Mouse (Mus musculus) intestine, postnatal 0 days (tissue): ENCODE results near the gene Gimap5. TPM values are rescaled to one million over a fixed set of nuclear protein-coding genes. Genes with fewer than 3 reads are reported as not detected.

Experiments
- ATAC-seq: fragments of 200-750 bp; cut with Nextera tagmentation; 2 replicates; pipeline ENCODE4 v1.8.0; 2017; ENCODE audit warnings: mild to moderate bottlenecking, moderate TSS enrichment, moderate library complexity
- H3K27ac ChIP-seq: fragments of 300-500 bp; sonication (generic); 2 replicates; pipeline ENCODE4 v1.5.1; 2014; ENCODE audit warnings: mild to moderate bottlenecking, low read depth, low read length, moderate library complexity
- H3K27me3 ChIP-seq: fragments of 300-500 bp; sonication (generic); replicated peaks from 2 replicates; pipeline ENCODE4 v1.6.1; 2014; ENCODE audit warnings: low read length, mixed read lengths; ENCODE audit not compliant: control insufficient read depth, insufficient read depth
- H3K36me3 ChIP-seq: fragments of 300-500 bp; sonication (generic); 2 replicates; pipeline ENCODE4 v1.6.1; 2014; ENCODE audit warnings: mild to moderate bottlenecking, moderate library complexity; ENCODE audit not compliant: control insufficient read depth, insufficient read depth
- H3K4me1 ChIP-seq: fragments of 300-500 bp; sonication (generic); replicated peaks from 2 replicates; pipeline ENCODE4 v1.6.1; 2014; ENCODE audit warnings: antibody characterized with exemption, low read length, mixed read lengths; ENCODE audit not compliant: control insufficient read depth, insufficient read depth
- H3K4me2 ChIP-seq: fragments of 300-500 bp; sonication (generic); replicated peaks from 2 replicates; pipeline ENCODE4 v1.6.1; 2014; ENCODE audit warnings: low read depth, mild to moderate bottlenecking, moderate library complexity
- H3K4me3 ChIP-seq: fragments of 300-500 bp; sonication (generic); 2 replicates; pipeline ENCODE4 v1.5.1; 2014; ENCODE audit warnings: low read depth, low read length
- H3K9ac ChIP-seq: fragments of 300-500 bp; sonication (generic); 2 replicates; pipeline ENCODE4 v1.6.1; 2014; ENCODE audit warnings: mild to moderate bottlenecking, low read depth, low read length
- H3K9me3 ChIP-seq: fragments of 300-500 bp; sonication (generic); 2 replicates; pipeline ENCODE4 v1.6.1; 2016; ENCODE audit warnings: mixed run types; ENCODE audit not compliant: control insufficient read depth
- CTCF ChIP-seq: sonication (generic); IDR thresholded peaks from 2 replicates; pipeline ENCODE4 v1.5.1; 2016; ENCODE audit warnings: low read depth, mild to moderate bottlenecking, control low read depth, antibody characterized with exemption, moderate library complexity
- WGBS: fragments of 180-500 bp; shearing (Covaris S2); extraction: QIAGEN DNeasy Blood & Tissue Kit; methylation state at CpG from one replicate; pipeline ENCODE4 v1.1.7; 2014; 5-methylcytosine and 5-hydroxymethylcytosine counted together
- polyA plus RNA-seq: library from polyadenylated mRNA; unstranded; fragments of >200 nt; fragmentation: Nextera tagmentation; extraction: Ambion mirVana; gene quantifications from 2 replicates; pipeline ENCODE4 v1.2.1, GENCODE M21; 2015

The Gimap5 gene
- polyA plus RNA-seq, 1 experiment from 2014 or later = 10.6 TPM

GRCm38 (mm10) chr6:48768178-48768869 lies 22.3 kb downstream of the Gimap5 start:
- peak; percentile 67 for ATAC-seq
- no peaks in the 10 kb centered on the region for H3K4me1 ChIP-seq
- 0 out of 2 replicates have a peak overlapping the region, but pooled peaks have one; percentile 17 for H3K27ac ChIP-seq
- TF ChIP-seq CTCF = 0 out of 2 replicates have a peak, but pooled peaks have one; percentile 18
- no peaks in the 10 kb centered on the region for H3K27me3 ChIP-seq
- no peaks in the 10 kb centered on the region for H3K9me3 ChIP-seq
- H3K9ac ChIP-seq = no peak overlapping the region
- no peaks in the 10 kb centered on the region for H3K36me3 ChIP-seq
- H3K4me3 ChIP-seq = no peak overlapping the region
- H3K4me2 ChIP-seq = no peak overlapping the region
- 49% methylated on average over 9 of the region's 9 CpGs for WGBS

DNA sequence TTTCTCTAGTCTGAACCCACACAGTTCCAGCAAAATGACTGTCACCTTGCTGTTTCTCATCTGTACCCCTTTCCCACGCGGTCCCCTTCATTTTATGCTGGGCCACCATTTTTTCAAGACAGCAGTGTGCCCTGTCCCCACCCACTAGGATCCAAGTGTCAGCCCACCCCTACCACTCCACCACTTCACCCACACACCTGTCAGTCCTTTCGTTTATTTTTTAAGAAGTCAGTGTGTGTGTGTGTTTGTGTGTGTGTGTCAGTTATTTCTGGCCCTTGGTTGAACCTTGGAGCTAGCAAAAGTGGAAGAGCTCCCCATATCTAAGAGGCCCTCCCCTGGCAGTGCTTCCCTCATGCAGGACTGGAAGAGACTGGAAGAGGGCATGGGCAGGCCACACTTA lies 22.9 kb downstream of the Gimap5 start:
- Histone ChIP-seq H3K27ac (0 out of 2 replicates have a peak overlapping the region, but pooled peaks have one; percentile 17), H3K4me3 (no peak overlapping the region), H3K9me3 (no peaks in the 10 kb centered on the region), H3K36me3 (no peaks in the 10 kb centered on the region), H3K9ac (no peak overlapping the region), H3K4me2 (no peak overlapping the region), H3K4me1 (no peaks in the 10 kb centered on the region), H3K27me3 (no peaks in the 10 kb centered on the region)
- WGBS = 70% methylated on average over 3 of the region's 3 CpGs
- no peak for ATAC-seq
- TF ChIP-seq CTCF = no peak

- Histone ChIP-seq H3K4me2 (no peak within 1 kb of the TSS), H3K27me3 (no peaks in the 10 kb centered on the region), H3K27ac (no peak within 1 kb of the TSS), H3K4me1 (no peaks in the 10 kb centered on the region), H3K36me3 (no peaks in the 10 kb centered on the region), H3K9ac (no peak within 1 kb of the TSS), H3K4me3 (no peak within 1 kb of the TSS), H3K9me3 (no peaks in the 10 kb centered on the region)
- WGBS = 75% methylated on average over 3 of the region's 3 CpGs
- TF ChIP-seq CTCF = no peak
- ATAC-seq = no peak
These were observed 24.7 kb downstream of the Gimap5 start, which contains the start of gene Gimap3 for GRCm38 (mm10) chr6:48770696-48771095. Gimap3 (minus strand) TSS chr6:48770851.

DNA sequence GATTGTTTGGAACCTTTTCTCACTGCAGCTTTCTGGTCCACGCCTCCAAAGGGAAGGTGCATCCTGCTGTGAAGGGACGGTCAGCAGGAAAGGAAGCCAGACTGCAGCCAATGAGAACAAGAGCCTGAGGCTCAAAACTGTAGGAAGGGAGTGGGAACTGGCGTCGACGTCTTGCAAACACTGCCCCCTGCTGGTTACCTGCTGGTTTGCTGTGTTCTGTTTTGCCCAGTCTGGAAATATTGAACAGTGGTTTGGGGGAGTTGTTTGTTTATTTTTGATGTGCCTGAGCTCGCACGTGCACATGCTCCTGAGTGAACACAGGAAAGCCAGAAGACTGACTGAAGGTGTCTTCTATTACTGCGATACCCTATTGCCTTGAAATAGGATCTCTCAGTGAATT lies 26.0 kb downstream of the Gimap5 start:
- 5% methylated on average over 8 of the region's 8 CpGs for WGBS
- no peak overlapping the region for H3K27ac ChIP-seq
- ATAC-seq = peak; percentile 47; the same call in 1 of the 2 replicates
- H3K9me3 ChIP-seq = no peaks in the 10 kb centered on the region
- no peak overlapping the region for H3K9ac ChIP-seq
- H3K4me1 ChIP-seq = no peaks in the 10 kb centered on the region
- no peaks in the 10 kb centered on the region for H3K36me3 ChIP-seq
- no peaks in the 10 kb centered on the region for H3K27me3 ChIP-seq
- no peak overlapping the region for H3K4me3 ChIP-seq
- peak; percentile 93 for TF ChIP-seq CTCF
- H3K4me2 ChIP-seq = no peak overlapping the region

DNA sequence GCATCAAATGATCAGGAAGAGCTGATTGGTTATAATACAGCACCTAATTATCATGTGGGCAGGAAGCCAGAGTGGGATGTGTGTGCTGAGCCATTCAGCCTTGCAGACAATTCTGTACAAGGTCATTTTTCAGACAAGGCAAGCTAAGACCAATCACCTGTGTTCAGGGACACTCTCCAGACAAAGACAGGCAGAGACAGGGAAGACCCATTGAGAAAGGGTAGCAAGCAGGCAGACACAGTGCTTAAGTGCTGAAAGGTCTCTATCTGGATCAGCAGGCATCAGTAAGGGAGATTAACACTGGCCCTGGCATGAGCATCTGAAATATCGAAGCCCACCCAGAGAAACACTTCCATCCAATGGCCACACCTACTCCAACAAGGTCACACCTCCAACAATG lies 38.4 kb downstream of the Gimap5 start:
- Histone ChIP-seq H3K36me3 (no peaks in the 10 kb centered on the region), H3K9ac (no peak overlapping the region), H3K9me3 (no peaks in the 10 kb centered on the region), H3K27ac (no peak overlapping the region), H3K4me2 (no peak overlapping the region), H3K4me3 (no peak overlapping the region), H3K4me1 (no peaks in the 10 kb centered on the region), H3K27me3 (no peaks in the 10 kb centered on the region)
- no peak for TF ChIP-seq CTCF
- WGBS = 100% methylated on average over 1 of the region's 1 CpGs
- no peak for ATAC-seq

DNA sequence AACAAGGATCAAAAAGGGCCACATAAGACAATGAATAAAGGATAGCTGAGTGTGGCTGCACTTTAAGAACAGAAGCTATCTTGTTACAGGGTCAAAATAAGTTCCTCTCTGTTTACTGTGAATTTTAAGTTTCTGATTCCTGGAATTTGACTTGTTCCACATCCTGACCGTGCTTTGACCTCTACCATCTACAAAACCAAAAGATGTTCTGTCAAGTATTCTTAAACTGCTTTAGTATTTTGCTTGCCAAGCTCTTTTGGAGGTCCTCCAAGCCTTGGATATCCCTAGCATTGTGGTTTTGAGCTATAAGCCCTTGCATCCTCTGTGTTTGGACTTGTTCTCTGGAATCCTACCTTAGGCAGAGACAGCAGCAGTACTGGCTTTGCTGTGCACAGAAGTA lies 39.2 kb downstream of the Gimap5 start:
- Histone ChIP-seq H3K4me3 (no peak overlapping the region), H3K27ac (peak overlapping the region; percentile 11; the same call in 1 of the 2 replicates), H3K27me3 (no peaks in the 10 kb centered on the region), H3K9me3 (no peaks in the 10 kb centered on the region), H3K4me2 (no peak overlapping the region), H3K4me1 (no peaks in the 10 kb centered on the region), H3K9ac (no peak overlapping the region), H3K36me3 (no peaks in the 10 kb centered on the region)
- no peak for TF ChIP-seq CTCF
- 60% methylated on average over 1 of the region's 1 CpGs for WGBS
- no peak for ATAC-seq
